Mouse (Mus musculus) limb, embryonic 11.5 days (tissue): ENCODE data around the gene Ttll4. TPM values are rescaled to one million over a fixed set of nuclear protein-coding genes. Genes with fewer than 3 reads are reported as not detected.

ENCODE experiments used
- ATAC-seq: fragments of 200-750 bp; cut with Nextera tagmentation; 2 replicates; pipeline ENCODE4 v1.8.0; 2017; ENCODE audit warnings: low read depth; ENCODE audit not compliant: insufficient number of reproducible peaks, low FRiP score, low TSS enrichment
- DNase-seq: peaks from one replicate; pipeline ENCODE4 v3.0.0-alpha.2; 2015; ENCODE audit warnings: low spot score
- H3K27ac ChIP-seq: fragments of 300-500 bp; sonication (generic); replicated peaks from 2 replicates; pipeline ENCODE4 v1.5.1; 2014; ENCODE audit warnings: low read depth, mild to moderate bottlenecking, low read length
- H3K27me3 ChIP-seq: fragments of 300-500 bp; sonication (generic); 2 replicates; pipeline ENCODE4 v1.6.1; 2014; ENCODE audit warnings: mild to moderate bottlenecking, low read length, mixed read lengths; ENCODE audit not compliant: control insufficient read depth, insufficient read depth
- H3K36me3 ChIP-seq: fragments of 300-500 bp; sonication (generic); 2 replicates; pipeline ENCODE4 v1.6.1; 2014; ENCODE audit warnings: mild to moderate bottlenecking, low read length, moderate library complexity, mixed read lengths; ENCODE audit not compliant: control insufficient read depth, insufficient read depth
- H3K4me1 ChIP-seq: fragments of 300-500 bp; sonication (generic); 2 replicates; pipeline ENCODE4 v1.6.1; 2014; ENCODE audit warnings: low read length, mixed read lengths; ENCODE audit not compliant: control insufficient read depth, insufficient read depth
- H3K4me2 ChIP-seq: fragments of 300-500 bp; sonication (generic); 2 replicates; pipeline ENCODE4 v1.6.1; 2014; ENCODE audit warnings: low read depth, mild to moderate bottlenecking, moderate library complexity; ENCODE audit not compliant: severe bottlenecking
- H3K4me3 ChIP-seq: fragments of 300-500 bp; sonication (generic); 2 replicates; pipeline ENCODE4 v1.5.1; 2014; ENCODE audit warnings: low read depth, low read length
- H3K9ac ChIP-seq: fragments of 300-500 bp; sonication (generic); 2 replicates; pipeline ENCODE4 v1.6.1; 2014; ENCODE audit warnings: mild to moderate bottlenecking, low read length
- H3K9me3 ChIP-seq: fragments of 300-500 bp; sonication (generic); 2 replicates; pipeline ENCODE4 v1.6.1; 2016; ENCODE audit warnings: low read length; ENCODE audit not compliant: control insufficient read depth
- WGBS: fragments of 180-500 bp; shearing (Covaris S2); extraction: QIAGEN DNeasy Blood & Tissue Kit; methylation state at CpG from one replicate; pipeline ENCODE4 v1.1.7; 2014; 5-methylcytosine and 5-hydroxymethylcytosine counted together
- polyA plus RNA-seq: library from polyadenylated mRNA; unstranded; fragments of >200 nt; fragmentation: Nextera tagmentation; extraction: Ambion mirVana; gene quantifications from 2 replicates; pipeline ENCODE4 v1.2.1, GENCODE M21; 2014

Ttll4 gene
- polyA plus RNA-seq, 1 experiment from 2014 or later, result 42.4 TPM

- no peaks in the 10 kb centered on the region for H3K27me3 ChIP-seq
- H3K4me2 ChIP-seq, result peak within 1 kb of the TSS; percentile 94
- H3K9me3 ChIP-seq, result no peaks in the 10 kb centered on the region
- peak; percentile 79 for ATAC-seq
- peak; percentile 81 for DNase-seq
- 1% methylated on average over 35 of the region's 35 CpGs for WGBS
- H3K36me3 ChIP-seq, result no peaks in the 10 kb centered on the region
- H3K27ac ChIP-seq, result peak within 1 kb of the TSS; percentile 51; the same call in 1 of the 2 replicates
- H3K9ac ChIP-seq, result peak within 1 kb of the TSS; percentile 79
- H3K4me3 ChIP-seq, result peak within 1 kb of the TSS; percentile 60
- H3K4me1 ChIP-seq, result peaks cover 12% of the 10 kb centered on the region; the same call in 1 of the 2 replicates
Observed at GRCm38 (mm10) chr1:74713099-74713858, 51.7 kb downstream of the Ttll4 start, which contains the start of gene Cyp27a1. TSS of gene Cyp27a1 (plus strand) at chr1:74713574.

GRCm38 (mm10) chr1:74713859-74714730 is 52.5 kb downstream of the Ttll4 start:
- H3K9me3 ChIP-seq, result no peaks in the 10 kb centered on the region
- WGBS, result 20% methylated on average over 12 of the region's 12 CpGs
- peak overlapping the region; percentile 60 for H3K4me3 ChIP-seq
- peak overlapping the region; percentile 39; the same call in 1 of the 2 replicates for H3K27ac ChIP-seq
- DNase-seq (no peak), ATAC-seq (no peak)
- H3K9ac ChIP-seq, result peak overlapping the region; percentile 79
- H3K4me2 ChIP-seq, result peak overlapping the region; percentile 94
- H3K4me1 ChIP-seq, result peaks cover 12% of the 10 kb centered on the region; the same call in 1 of the 2 replicates
- H3K27me3 ChIP-seq, result no peaks in the 10 kb centered on the region
- H3K36me3 ChIP-seq, result no peaks in the 10 kb centered on the region

GRCm38 (mm10) chr1:74714967-74715366 is 53.4 kb downstream of the Ttll4 start:
- 45% methylated on average over 2 of the region's 2 CpGs for WGBS
- Histone ChIP-seq H3K9me3 (no peaks in the 10 kb centered on the region), H3K4me3 (no peak overlapping the region), H3K4me2 (no peak overlapping the region; the same call in 1 of the 2 replicates), H3K27ac (no peak overlapping the region), H3K27me3 (no peaks in the 10 kb centered on the region), H3K36me3 (no peaks in the 10 kb centered on the region), H3K9ac (no peak overlapping the region), H3K4me1 (peaks cover 12% of the 10 kb centered on the region; the same call in 1 of the 2 replicates)
- no peak for DNase-seq
- ATAC-seq, result no peak

- Histone ChIP-seq H3K9ac (no peak overlapping the region), H3K27ac (no peak overlapping the region), H3K4me3 (no peak overlapping the region), H3K9me3 (no peaks in the 10 kb centered on the region), H3K4me1 (peaks cover 12% of the 10 kb centered on the region; the same call in 1 of the 2 replicates), H3K36me3 (no peaks in the 10 kb centered on the region), H3K4me2 (peak overlapping the region; percentile 11; the same call in 1 of the 2 replicates), H3K27me3 (no peaks in the 10 kb centered on the region)
- DNase-seq (peak; percentile 78), ATAC-seq (peak; percentile 49; the same call in 1 of the 2 replicates)
- 16% methylated on average over 5 of the region's 5 CpGs for WGBS
Observed at GRCm38 (mm10) chr1:74715468-74715867, 53.9 kb downstream of the Ttll4 start.

- DNase-seq, result no peak
- peaks cover 12% of the 10 kb centered on the region; the same call in 1 of the 2 replicates for H3K4me1 ChIP-seq
- 71% methylated on average over 6 of the region's 6 CpGs for WGBS
- no peaks in the 10 kb centered on the region for H3K36me3 ChIP-seq
- H3K27me3 ChIP-seq, result no peaks in the 10 kb centered on the region
- no peaks in the 10 kb centered on the region for H3K9me3 ChIP-seq
- no peak overlapping the region for H3K4me3 ChIP-seq
- no peak overlapping the region for H3K9ac ChIP-seq
- ATAC-seq, result no peak
- no peak overlapping the region for H3K4me2 ChIP-seq
- H3K27ac ChIP-seq, result no peak overlapping the region
Observed at GRCm38 (mm10) chr1:74715886-74716285, 54.3 kb downstream of the Ttll4 start.

- WGBS, result 65% methylated on average over 8 of the region's 8 CpGs
- ATAC-seq, result no peak
Observed at GRCm38 (mm10) chr1:74718113-74718512, 56.6 kb downstream of the Ttll4 start.

GRCm38 (mm10) chr1:74719281-74719680 is 57.7 kb downstream of the Ttll4 start:
- no peak for DNase-seq
- Histone ChIP-seq H3K36me3 (no peaks in the 10 kb centered on the region), H3K27me3 (no peaks in the 10 kb centered on the region), H3K9me3 (no peaks in the 10 kb centered on the region), H3K4me1 (peaks cover 6% of the 10 kb centered on the region; the same call in 1 of the 2 replicates), H3K27ac (no peak overlapping the region), H3K4me2 (no peak overlapping the region), H3K9ac (no peak overlapping the region), H3K4me3 (no peak overlapping the region)
- ATAC-seq, result no peak
- WGBS, result 84% methylated on average over 3 of the region's 3 CpGs

More at GRCm38 (mm10) chr1:74718113-74718512, 56.6 kb downstream of the Ttll4 start:
- Histone ChIP-seq H3K27ac (no peak overlapping the region), H3K9me3 (no peaks in the 10 kb centered on the region), H3K4me2 (no peak overlapping the region), H3K4me1 (peaks cover 12% of the 10 kb centered on the region; the same call in 1 of the 2 replicates), H3K9ac (no peak overlapping the region), H3K4me3 (no peak overlapping the region), H3K27me3 (no peaks in the 10 kb centered on the region), H3K36me3 (no peaks in the 10 kb centered on the region)
- peak; percentile 26 for DNase-seq

GRCm38 (mm10) chr1:74721657-74722056 is 60.1 kb downstream of the Ttll4 start:
- WGBS, result 70% methylated on average over 6 of the region's 6 CpGs
- no peaks in the 10 kb centered on the region for H3K36me3 ChIP-seq
- ATAC-seq (no peak), DNase-seq (no peak)
- no peaks in the 10 kb centered on the region for H3K9me3 ChIP-seq
- no peak overlapping the region for H3K9ac ChIP-seq
- H3K4me3 ChIP-seq, result no peak overlapping the region
- no peak overlapping the region for H3K27ac ChIP-seq
- no peaks in the 10 kb centered on the region for H3K27me3 ChIP-seq
- H3K4me1 ChIP-seq, result no peaks in the 10 kb centered on the region
- H3K4me2 ChIP-seq, result no peak overlapping the region
